Mouse (Mus musculus) kidney, adult 2 months (tissue): ENCODE data around the gene Ripply1. TPM values are rescaled to one million over a fixed set of nuclear protein-coding genes. Genes with fewer than 3 reads are reported as not detected.
A peak's percentile ranks its signal among the peaks of the same experiment; 100 is the strongest.

ENCODE experiments used
- DNase-seq: peaks from one replicate; pipeline ENCODE4 v3.0.0; 2021
- H3K27ac ChIP-seq: fragments of 200-500 bp; 2 replicates; pipeline ENCODE4 v1.5.1; 2012; ENCODE audit warnings: low read depth, low read length, control low read depth, inconsistent platforms; ENCODE audit not compliant: insufficient read depth
- H3K27me3 ChIP-seq: fragments of 200-500 bp; replicated peaks from 2 replicates; pipeline ENCODE4 v1.6.1; 2012; ENCODE audit warnings: mild to moderate bottlenecking, moderate library complexity, low read length, inconsistent platforms; ENCODE audit not compliant: control insufficient read depth, insufficient read depth
- H3K36me3 ChIP-seq: fragments of 200-500 bp; 2 replicates; pipeline ENCODE4 v1.6.1; 2012; ENCODE audit warnings: mild to moderate bottlenecking, moderate library complexity, low read length, inconsistent platforms; ENCODE audit not compliant: control insufficient read depth, insufficient read depth
- H3K4me1 ChIP-seq: fragments of 200-500 bp; 2 replicates; pipeline ENCODE4 v1.6.1; 2011; ENCODE audit warnings: low read length; ENCODE audit not compliant: control insufficient read depth, insufficient read depth
- H3K4me3 ChIP-seq: fragments of 200-500 bp; 2 replicates; pipeline ENCODE4 v1.5.1; 2011; ENCODE audit warnings: mild to moderate bottlenecking, low read depth, low read length, control low read depth; ENCODE audit not compliant: insufficient read depth
- CTCF ChIP-seq: fragments of 200-500 bp; conservative IDR thresholded peaks from 2 replicates; pipeline ENCODE4 v1.5.1; 2011; ENCODE audit warnings: low read depth, mild to moderate bottlenecking, control low read depth, low read length, moderate library complexity, mixed read lengths; ENCODE audit not compliant: insufficient read depth, insufficient read length
- POLR2A ChIP-seq: fragments of 200-500 bp; IDR thresholded peaks from one replicate; pipeline ENCODE4 v1.6.1; 2011; ENCODE audit warnings: low read depth, low read length, control low read depth
- WGBS: fragments of 180-500 bp; shearing (Covaris S2); methylation state at CpG from one replicate; pipeline ENCODE4 v1.1.7; 2018; 5-methylcytosine and 5-hydroxymethylcytosine counted together
- polyA plus RNA-seq: library from polyadenylated mRNA; depleted of rRNA; stranded (reverse); fragments of >200 nt; gene quantifications from 2 replicates; pipeline ENCODE4 v1.2.3, GENCODE M21; 2012

Ripply1 gene
- polyA plus RNA-seq, 1 experiment, result 0.09 TPM

DNA sequence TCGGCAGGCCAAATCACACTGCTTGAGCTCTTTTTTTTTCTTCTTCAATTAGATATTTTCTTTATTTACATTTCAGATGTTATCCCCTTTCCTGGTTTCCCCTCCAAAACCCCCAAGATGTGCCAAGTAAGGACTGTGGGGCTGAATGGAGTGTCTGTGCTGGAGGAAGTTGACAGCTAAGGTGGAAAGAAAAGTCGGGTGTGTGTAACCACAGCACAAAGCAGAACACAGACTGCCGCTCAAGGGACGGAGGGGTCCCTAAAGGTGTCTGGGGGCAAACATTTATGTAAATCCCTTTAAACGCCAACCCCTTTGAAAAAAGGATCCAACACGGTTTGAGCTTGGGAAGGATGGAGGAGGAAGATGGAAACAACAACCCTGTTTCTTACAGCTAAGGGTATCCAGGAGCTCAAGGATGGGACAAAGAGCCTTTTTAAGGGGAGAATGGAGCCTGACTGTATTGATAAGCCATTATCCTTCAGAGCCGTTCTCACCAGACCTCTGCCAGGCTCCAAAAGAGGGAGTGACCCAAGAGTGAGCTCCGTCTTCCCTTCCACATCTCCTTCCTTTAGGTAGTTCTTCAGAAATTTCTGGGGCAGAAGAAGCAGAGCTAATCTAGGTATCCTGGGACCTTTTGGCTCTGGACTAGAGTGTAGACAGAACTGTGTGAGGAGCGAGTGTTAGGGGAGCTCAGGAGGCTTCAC is 31.3 kb upstream of the Ripply1 start:
- H3K4me3 ChIP-seq, result no peak overlapping the region
- TF ChIP-seq POLR2A (no peak), CTCF (no peak)
- H3K4me1 ChIP-seq, result no peaks in the 10 kb centered on the region; the same call in 1 of the 2 replicates
- no peaks in the 10 kb centered on the region for H3K36me3 ChIP-seq
- WGBS, result 62% methylated on average over 9 of the region's 9 CpGs
- H3K27me3 ChIP-seq, result no peaks in the 10 kb centered on the region
- H3K27ac ChIP-seq, result peak overlapping the region; percentile 69; the same call in 1 of the 2 replicates
- no peak for DNase-seq

DNA sequence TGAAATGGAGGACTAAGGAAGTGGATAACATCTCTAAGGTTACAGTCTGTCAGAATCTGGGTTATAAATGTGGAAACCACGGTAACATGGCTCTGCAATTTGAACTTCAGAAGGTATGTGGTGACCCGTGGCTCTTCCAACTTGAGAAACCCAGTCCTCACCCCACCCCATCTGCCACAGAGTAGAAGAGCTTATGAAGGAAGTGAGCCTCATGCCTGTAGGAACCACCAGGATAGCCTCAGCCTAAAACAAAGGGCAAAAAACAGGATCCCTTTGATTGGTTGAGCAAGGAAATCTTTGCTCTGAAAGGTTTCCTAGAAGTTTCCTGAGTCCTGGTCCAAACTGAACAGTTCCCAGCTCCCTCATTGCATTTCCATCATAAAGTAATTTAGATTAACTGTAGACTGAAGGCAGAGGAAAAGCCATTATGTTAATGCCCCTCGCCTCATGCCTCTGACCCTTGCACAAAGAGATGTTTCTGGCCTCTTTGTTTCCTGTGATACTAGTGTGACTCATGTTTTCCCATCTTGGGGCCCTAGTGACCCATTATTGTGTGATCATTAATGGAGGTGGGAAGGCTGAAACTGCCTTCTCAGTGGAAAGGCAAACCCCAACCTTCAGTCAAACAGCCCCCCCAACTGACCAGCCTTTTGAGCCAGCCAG is 30.6 kb upstream of the Ripply1 start:
- Histone ChIP-seq H3K4me3 (peak overlapping the region; percentile 50), H3K27me3 (no peaks in the 10 kb centered on the region), H3K36me3 (no peaks in the 10 kb centered on the region), H3K27ac (peak overlapping the region; percentile 89), H3K4me1 (no peaks in the 10 kb centered on the region; the same call in 1 of the 2 replicates)
- 32% methylated on average over 3 of the region's 3 CpGs for WGBS
- TF ChIP-seq CTCF (no peak), POLR2A (no peak)
- peak; percentile 49 for DNase-seq

DNA sequence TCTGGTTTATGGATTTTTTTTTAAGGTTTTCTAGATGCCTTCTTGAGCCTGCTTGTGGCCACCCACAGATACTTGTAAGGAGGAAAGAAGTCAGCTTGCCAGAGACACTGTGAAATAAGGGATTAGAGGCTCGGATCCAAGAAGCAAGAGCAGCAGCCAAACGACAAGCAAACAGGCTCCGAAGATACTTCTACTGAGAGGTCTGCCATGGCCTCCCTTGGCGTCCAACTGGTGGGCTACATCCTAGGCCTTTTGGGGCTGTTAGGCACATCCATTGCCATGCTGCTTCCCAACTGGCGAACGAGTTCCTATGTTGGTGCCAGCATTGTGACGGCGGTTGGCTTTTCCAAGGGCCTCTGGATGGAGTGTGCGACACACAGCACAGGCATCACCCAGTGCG is 26.3 kb upstream of the Ripply1 start:
- peak overlapping the region; percentile 72 for H3K4me3 ChIP-seq
- peak overlapping the region; percentile 93 for H3K27ac ChIP-seq
- 57% methylated on average over 10 of the region's 10 CpGs for WGBS

DNA sequence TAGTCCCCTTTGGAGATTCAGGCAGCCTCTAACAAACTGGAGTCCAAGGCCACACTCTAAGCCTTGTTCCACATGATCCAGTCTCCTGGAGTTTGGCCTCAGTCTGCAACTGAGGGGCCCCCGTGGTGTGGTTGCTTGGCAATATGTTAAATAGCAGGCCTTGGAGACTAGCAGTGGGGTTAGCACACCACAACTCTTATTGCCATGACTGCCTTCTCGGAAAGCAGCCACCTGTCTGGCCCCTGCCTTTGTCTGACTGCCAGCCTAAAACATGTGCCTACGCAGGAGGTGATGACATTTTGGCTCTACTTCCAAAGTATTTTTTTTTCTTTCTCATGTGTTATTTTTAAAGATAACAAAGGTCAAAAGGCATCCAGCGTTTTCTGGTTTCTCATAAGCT is 25.9 kb upstream of the Ripply1 start:
- DNase-seq, result peak; percentile 85
- no peak for TF ChIP-seq CTCF
- no peak for TF ChIP-seq POLR2A
- peak overlapping the region; percentile 95 for H3K27ac ChIP-seq
- H3K4me3 ChIP-seq, result no peak overlapping the region
- peaks cover 11% of the 10 kb centered on the region; the same call in 1 of the 2 replicates for H3K4me1 ChIP-seq
- no peaks in the 10 kb centered on the region for H3K27me3 ChIP-seq
- H3K36me3 ChIP-seq, result no peaks in the 10 kb centered on the region
- 16% methylated on average over 4 of the region's 4 CpGs for WGBS

More for the DNA sequence above, 26.3 kb upstream of the Ripply1 start:
- no peak for DNase-seq
- no peaks in the 10 kb centered on the region for H3K27me3 ChIP-seq
- TF ChIP-seq CTCF (no peak), POLR2A (no peak)
- H3K36me3 ChIP-seq, result no peaks in the 10 kb centered on the region
- peaks cover 11% of the 10 kb centered on the region; the same call in 1 of the 2 replicates for H3K4me1 ChIP-seq

DNA sequence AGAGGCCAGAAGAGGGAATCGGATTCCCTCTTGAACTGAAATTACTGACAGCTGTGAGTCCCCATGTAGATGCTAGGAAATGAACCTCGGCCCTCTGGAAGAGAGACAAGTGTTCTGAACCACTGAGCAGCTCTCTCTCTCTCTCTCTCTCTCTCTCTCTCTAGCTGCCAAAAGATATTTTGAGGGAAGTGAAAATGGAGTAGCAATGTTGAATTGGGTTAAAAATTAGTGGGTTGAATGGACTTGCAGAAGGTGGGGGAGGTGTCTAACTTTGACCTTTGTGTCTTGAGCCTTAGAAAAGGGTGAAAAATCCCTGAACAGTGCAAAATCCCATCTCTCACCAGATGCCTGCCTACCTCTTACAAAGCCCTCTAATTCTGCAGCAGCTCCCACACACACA is 25.2 kb upstream of the Ripply1 start:
- H3K4me3 ChIP-seq, result no peak overlapping the region
- peak; percentile 78 for DNase-seq
- H3K27ac ChIP-seq, result peak overlapping the region; percentile 95
- no peaks in the 10 kb centered on the region for H3K27me3 ChIP-seq
- TF ChIP-seq POLR2A, result no peak
- no peak for TF ChIP-seq CTCF
- 60% methylated on average over 2 of the region's 2 CpGs for WGBS
- peaks cover 11% of the 10 kb centered on the region; the same call in 1 of the 2 replicates for H3K4me1 ChIP-seq
- no peaks in the 10 kb centered on the region for H3K36me3 ChIP-seq

DNA sequence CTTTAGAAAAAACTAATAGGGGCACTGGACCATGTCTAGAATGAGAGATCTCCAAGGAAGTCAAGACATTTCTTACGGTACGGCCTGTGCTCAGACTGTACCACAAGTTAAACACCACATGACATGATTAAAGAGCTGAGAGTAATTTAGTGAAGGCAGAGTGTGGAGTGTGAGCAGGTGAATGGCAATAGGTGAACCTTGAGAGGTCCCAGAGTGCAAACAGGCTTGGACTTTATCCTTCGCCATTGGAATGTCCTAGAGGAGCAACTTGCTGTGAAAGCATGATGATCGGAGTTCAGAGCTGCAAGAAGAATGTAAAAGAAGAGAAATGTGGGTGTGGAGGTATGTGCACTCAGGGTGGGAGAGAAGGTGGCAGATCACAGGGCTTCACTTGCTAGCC is 23.8 kb upstream of the Ripply1 start:
- Histone ChIP-seq H3K36me3 (no peaks in the 10 kb centered on the region), H3K27ac (peak overlapping the region; percentile 93), H3K4me3 (no peak overlapping the region), H3K27me3 (no peaks in the 10 kb centered on the region), H3K4me1 (peaks cover 11% of the 10 kb centered on the region; the same call in 1 of the 2 replicates)
- TF ChIP-seq POLR2A (no peak), CTCF (no peak)
- DNase-seq, result peak; percentile 77
- WGBS, result 49% methylated on average over 4 of the region's 4 CpGs

DNA sequence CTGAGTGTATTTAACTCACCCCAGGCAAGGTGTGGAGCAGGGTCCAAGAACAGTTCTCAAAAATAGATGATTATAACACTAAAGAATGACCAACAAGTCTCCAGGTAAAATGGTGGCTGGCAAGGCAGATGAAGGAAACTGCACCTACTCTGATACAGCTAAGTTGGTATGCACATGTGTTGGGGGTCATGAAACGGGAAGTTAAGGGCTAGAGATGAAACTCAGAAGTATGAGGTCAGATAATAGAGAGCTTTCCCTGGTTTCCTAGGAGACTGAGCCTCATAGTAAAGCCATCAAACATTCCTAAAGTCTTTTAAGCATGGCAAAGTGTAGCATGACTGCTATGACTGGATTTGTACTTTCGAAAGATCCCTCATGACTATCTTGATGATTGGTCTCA is 20.9 kb upstream of the Ripply1 start:
- H3K36me3 ChIP-seq, result no peaks in the 10 kb centered on the region
- no peak for TF ChIP-seq CTCF
- TF ChIP-seq POLR2A, result no peak
- no peak overlapping the region for H3K27ac ChIP-seq
- 75% methylated on average over 2 of the region's 2 CpGs for WGBS
- no peak for DNase-seq
- H3K4me1 ChIP-seq, result peaks cover 13% of the 10 kb centered on the region; the same call in 1 of the 2 replicates
- H3K27me3 ChIP-seq, result no peaks in the 10 kb centered on the region
- H3K4me3 ChIP-seq, result no peak overlapping the region
